Mouse (Mus musculus): ENCODE results near the gene Fah. TPM values are rescaled to one million over a fixed set of nuclear protein-coding genes. Genes with fewer than 3 reads are reported as not detected.

The Fah gene
- polyA plus RNA-seq, 1 experiment from 2014 or later = 5.3 TPM

DNA sequence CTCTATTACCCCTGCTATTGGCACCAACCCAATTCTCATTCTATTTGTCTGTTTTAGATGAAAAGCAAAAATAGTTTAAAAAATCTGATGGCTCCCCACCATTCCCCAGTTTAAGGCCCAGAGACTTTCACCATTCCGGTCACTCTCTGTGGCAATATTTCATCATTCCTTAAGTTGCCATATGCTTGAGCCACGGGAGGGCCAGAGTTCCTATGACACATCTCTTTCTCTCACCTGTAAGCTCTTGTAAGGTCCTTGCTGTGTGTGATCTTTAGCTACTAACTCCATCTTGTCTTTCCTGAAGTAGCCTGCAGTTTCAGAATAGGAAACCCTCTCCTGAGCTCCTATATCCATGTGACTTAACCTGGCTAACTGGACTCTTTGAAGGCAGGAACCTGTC, 12.4 kb upstream of the Fah start:
- H3K9me3 ChIP-seq = no peaks in the 10 kb centered on the region
- no peaks in the 10 kb centered on the region for H3K27me3 ChIP-seq
- no peak overlapping the region for H3K27ac ChIP-seq (replicated peaks)
- no peak for ATAC-seq (ENCODE audit: low FRiP score, low read depth)
- peaks cover 18% of the 10 kb centered on the region for H3K36me3 ChIP-seq
- H3K9ac ChIP-seq (replicated peaks) = no peak overlapping the region
- H3K4me3 ChIP-seq = no peak overlapping the region
- no peaks in the 10 kb centered on the region for H3K4me1 ChIP-seq
- 95% methylated on average over 2 of the region's 2 CpGs for WGBS
- no peak overlapping the region for H3K4me2 ChIP-seq (replicated peaks)

DNA sequence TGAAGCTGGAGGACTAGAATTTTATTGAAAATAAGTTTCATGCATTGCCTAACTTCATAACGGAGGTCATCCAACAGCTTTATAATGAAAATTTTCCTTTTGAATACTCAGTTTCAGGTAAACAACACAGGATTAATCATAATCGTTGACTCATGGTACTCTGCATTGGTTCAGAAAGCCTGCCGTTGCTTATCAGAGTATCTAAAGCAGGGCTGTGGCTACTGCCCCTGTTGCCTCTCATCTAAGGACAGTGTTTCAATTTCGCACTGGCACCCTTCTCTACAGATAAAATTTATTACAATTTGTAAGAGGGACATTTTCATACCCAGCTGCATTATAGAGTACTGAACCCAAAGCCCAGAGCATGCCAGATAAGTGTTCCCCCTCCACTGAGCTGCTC, 5.9 kb upstream of the Fah start:
- H3K36me3 ChIP-seq = peaks cover 12% of the 10 kb centered on the region; the same call in 1 of the 2 replicates
- H3K27ac ChIP-seq (replicated peaks) = no peak overlapping the region
- H3K9me3 ChIP-seq = no peaks in the 10 kb centered on the region
- H3K4me2 ChIP-seq (replicated peaks) = no peak overlapping the region
- no peak overlapping the region for H3K9ac ChIP-seq (replicated peaks)
- no peak overlapping the region for H3K4me3 ChIP-seq
- no peaks in the 10 kb centered on the region for H3K4me1 ChIP-seq
- WGBS = 88% methylated on average over 4 of the region's 4 CpGs
- ATAC-seq (ENCODE audit: low FRiP score, low read depth) = no peak
- H3K27me3 ChIP-seq = no peaks in the 10 kb centered on the region

DNA sequence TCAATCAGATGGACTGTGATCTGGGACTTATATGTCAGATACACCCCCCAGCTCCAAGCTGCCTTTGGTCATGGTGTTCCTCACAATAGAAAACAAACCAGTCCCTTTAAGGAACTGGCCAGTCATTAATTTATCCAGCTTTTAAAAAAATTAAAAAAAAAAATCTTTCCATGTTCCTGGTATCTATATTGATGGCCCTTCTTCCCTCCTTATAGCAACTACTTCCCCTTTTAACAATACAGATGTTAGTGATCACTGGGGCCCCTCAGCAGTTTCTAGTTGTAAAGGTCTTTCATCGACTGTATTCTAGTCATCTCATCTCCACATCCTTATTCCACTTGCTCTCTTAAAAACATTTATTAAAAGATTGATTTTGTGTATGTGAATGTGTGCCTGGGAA, 5.1 kb upstream of the Fah start:
- Histone ChIP-seq H3K4me1 (no peaks in the 10 kb centered on the region), H3K4me2 (replicated peaks) (no peak overlapping the region), H3K27ac (replicated peaks) (no peak overlapping the region), H3K9me3 (no peaks in the 10 kb centered on the region), H3K9ac (replicated peaks) (no peak overlapping the region), H3K36me3 (0 out of 2 replicates have a peak, but pooled peaks cover 6% of the 10 kb centered on the region), H3K4me3 (no peak overlapping the region), H3K27me3 (no peaks in the 10 kb centered on the region)
- 95% methylated on average over 1 of the region's 1 CpGs for WGBS
- ATAC-seq (ENCODE audit: low FRiP score, low read depth) = no peak

DNA sequence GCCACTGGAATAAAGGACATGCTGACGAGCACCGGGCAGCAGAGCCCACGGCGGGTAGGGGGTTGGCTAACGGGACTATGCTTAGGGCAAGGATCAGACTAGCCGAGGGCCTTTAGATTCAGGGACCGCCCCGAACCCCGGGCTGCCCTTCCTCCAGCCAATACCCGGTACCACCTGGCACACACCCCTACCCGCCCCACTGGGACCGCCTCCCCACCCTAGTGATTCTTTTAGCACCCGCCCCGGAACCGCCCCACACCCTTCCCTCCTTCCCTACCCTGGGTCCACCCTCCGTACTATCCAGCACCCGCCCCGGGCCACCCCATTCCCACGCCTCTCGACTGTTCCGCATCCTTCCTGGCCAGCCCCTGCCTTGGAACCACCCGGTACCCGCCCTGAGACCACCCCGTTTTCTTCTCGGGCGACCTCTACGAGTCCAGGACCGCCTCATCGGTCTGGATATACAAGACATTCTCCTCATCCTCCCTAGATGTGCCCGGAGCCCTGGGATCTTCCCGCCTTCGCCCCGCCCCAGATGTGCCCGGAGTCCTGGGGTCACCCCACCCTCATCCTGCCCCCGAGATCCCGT, 724 bp downstream of the Fah start:
- Histone ChIP-seq H3K9ac (replicated peaks) (peak overlapping the region; percentile 68), H3K27me3 (peaks cover 15% of the 10 kb centered on the region; the same call in 1 of the 2 replicates), H3K36me3 (no peaks in the 10 kb centered on the region), H3K9me3 (no peaks in the 10 kb centered on the region), H3K4me1 (peaks cover 14% of the 10 kb centered on the region; the same call in 1 of the 2 replicates), H3K27ac (replicated peaks) (no peak overlapping the region), H3K4me2 (replicated peaks) (peak overlapping the region; percentile 91), H3K4me3 (peak overlapping the region; percentile 57)
- ATAC-seq (ENCODE audit: low FRiP score, low read depth) = peak; percentile 83
- WGBS = 1% methylated on average over 36 of the region's 36 CpGs

DNA sequence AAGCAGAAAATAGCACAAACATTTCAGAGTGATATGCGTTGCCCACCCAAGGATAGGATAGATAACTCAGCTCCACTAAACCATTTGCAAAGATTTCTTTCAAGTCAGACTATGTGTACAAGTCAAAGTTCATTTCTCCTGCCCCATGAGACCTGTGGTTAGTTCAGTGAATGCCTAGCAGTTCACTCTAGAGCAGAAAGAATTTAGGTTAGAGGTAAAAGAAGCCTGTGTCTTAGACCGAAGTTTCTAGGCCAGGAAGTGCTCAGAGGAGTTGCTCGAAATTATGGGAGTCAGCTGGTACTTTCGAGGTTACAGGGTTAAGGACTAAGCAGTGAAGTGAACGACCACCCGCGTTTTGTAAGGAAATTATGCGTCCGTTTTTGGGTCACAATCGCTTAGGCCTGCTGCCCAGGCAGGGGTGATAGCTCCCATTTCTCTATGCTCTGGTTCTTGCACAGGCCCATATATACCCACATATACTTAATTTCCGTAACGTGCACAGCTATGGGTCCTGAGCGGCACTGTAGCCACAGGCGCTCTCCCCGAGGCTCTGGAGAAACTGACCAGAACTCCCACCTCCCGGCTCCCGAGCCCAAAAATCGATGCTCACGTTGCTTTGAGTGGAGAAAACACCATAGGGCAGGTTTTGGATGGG, 1.4 kb downstream of the Fah start:
- Histone ChIP-seq H3K27me3 (peaks cover 15% of the 10 kb centered on the region; the same call in 1 of the 2 replicates), H3K4me2 (replicated peaks) (peak overlapping the region; percentile 91), H3K4me1 (peaks cover 14% of the 10 kb centered on the region; the same call in 1 of the 2 replicates), H3K9ac (replicated peaks) (peak overlapping the region; percentile 68), H3K4me3 (peak overlapping the region; percentile 57), H3K9me3 (no peaks in the 10 kb centered on the region), H3K27ac (replicated peaks) (no peak overlapping the region), H3K36me3 (no peaks in the 10 kb centered on the region)
- peak; percentile 39; the same call in 1 of the 2 replicates for ATAC-seq (ENCODE audit: low FRiP score, low read depth)
- WGBS = 9% methylated on average over 19 of the region's 19 CpGs

DNA sequence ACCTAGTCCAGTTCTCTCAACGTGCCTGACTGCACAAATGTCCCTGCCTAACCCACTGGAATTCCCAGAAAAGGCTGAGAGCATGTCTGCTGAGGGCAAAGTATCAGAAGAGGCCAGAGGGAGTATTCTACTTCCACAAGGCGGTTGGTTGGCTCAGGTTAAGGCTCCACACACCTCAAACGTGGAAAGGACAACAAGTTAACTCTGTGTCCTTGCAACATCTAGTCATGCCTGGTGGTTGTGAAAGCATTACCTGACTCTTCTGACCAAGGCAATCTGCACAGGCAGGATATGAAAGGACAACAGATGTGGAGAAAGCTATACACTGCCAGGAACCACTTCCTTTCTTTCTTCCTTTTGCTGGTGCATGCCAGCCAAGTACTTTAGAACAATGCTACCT, 2.0 kb downstream of the Fah start:
- no peak overlapping the region for H3K9ac ChIP-seq (replicated peaks)
- H3K4me3 ChIP-seq = no peak overlapping the region
- no peak for ATAC-seq (ENCODE audit: low FRiP score, low read depth)
- peaks cover 14% of the 10 kb centered on the region; the same call in 1 of the 2 replicates for H3K4me1 ChIP-seq
- WGBS = 73% methylated on average over 3 of the region's 3 CpGs
- no peaks in the 10 kb centered on the region for H3K36me3 ChIP-seq
- H3K27me3 ChIP-seq = peaks cover 15% of the 10 kb centered on the region; the same call in 1 of the 2 replicates
- H3K9me3 ChIP-seq = no peaks in the 10 kb centered on the region
- no peak overlapping the region for H3K4me2 ChIP-seq (replicated peaks)
- H3K27ac ChIP-seq (replicated peaks) = no peak overlapping the region

DNA sequence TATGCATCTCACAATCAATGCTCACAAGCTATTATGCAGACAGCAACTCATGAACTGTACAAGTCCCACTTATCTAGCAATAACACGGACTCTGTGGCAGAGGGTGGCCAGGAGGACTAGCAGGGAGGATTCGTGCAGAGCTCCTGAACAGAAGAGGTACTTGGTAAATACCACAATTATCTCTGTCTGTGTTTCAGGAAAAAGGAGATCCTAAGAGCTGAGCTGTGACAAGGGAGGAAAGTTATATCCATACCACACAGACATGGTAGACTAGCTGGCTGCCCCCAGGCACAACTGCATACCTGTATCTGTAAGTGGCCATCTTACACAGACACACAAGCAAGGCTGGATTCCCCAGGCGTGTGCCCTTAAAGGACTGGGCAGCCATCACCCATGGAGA, 5.2 kb downstream of the Fah start:
- H3K9me3 ChIP-seq = no peaks in the 10 kb centered on the region
- H3K27me3 ChIP-seq = peaks cover 15% of the 10 kb centered on the region; the same call in 1 of the 2 replicates
- H3K27ac ChIP-seq (replicated peaks) = no peak overlapping the region
- WGBS = 91% methylated on average over 3 of the region's 3 CpGs
- no peaks in the 10 kb centered on the region for H3K36me3 ChIP-seq
- no peak for ATAC-seq (ENCODE audit: low FRiP score, low read depth)
- no peak overlapping the region for H3K4me2 ChIP-seq (replicated peaks)
- H3K4me1 ChIP-seq = peaks cover 12% of the 10 kb centered on the region; the same call in 1 of the 2 replicates
- H3K4me3 ChIP-seq = no peak overlapping the region
- no peak overlapping the region for H3K9ac ChIP-seq (replicated peaks)

DNA sequence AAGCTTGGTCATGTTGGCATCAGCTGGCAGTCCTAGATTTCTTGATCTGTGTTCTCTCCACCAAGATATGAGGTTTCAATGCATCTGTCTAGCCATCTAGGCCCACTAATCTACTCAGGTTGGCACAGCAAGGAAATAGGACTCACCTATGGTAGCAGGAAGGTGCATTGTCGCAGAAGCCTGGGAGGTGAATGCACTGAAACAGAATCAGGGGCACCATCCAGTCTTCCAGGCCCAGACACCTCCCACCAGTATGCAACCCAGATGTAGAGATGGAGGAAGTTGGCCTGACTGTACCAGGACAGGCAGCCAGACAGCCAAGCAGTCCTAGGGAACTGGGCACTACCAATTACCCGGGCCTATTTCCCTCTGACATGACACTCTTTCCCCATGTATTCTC, 5.9 kb downstream of the Fah start:
- 90% methylated on average over 2 of the region's 2 CpGs for WGBS
- Histone ChIP-seq H3K9me3 (no peaks in the 10 kb centered on the region), H3K4me3 (no peak overlapping the region), H3K4me1 (peaks cover 7% of the 10 kb centered on the region; the same call in 1 of the 2 replicates), H3K4me2 (replicated peaks) (no peak overlapping the region), H3K36me3 (no peaks in the 10 kb centered on the region), H3K9ac (replicated peaks) (no peak overlapping the region), H3K27ac (replicated peaks) (no peak overlapping the region), H3K27me3 (peaks cover 15% of the 10 kb centered on the region; the same call in 1 of the 2 replicates)
- no peak for ATAC-seq (ENCODE audit: low FRiP score, low read depth)

DNA sequence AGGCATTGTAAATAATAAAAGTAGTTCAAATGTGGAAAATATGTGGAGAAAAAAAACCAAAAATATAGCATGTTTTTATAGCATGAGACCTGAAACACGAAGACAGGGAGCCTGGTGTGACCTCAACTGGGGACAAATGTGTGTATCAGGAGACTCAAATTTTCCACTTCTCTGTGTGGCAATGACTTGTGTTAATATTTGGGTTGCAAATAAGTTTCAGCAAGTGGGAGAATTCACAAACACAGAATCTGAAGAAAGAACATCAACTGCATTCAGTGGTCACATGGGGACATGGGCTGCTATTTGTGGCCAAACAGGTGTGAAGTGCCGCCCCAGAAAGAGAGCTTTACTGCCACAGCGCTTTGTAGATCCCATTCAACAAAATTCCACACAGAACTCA, 9.9 kb downstream of the Fah start:
- Histone ChIP-seq H3K4me2 (replicated peaks) (no peak overlapping the region), H3K9ac (replicated peaks) (no peak overlapping the region), H3K27ac (replicated peaks) (no peak overlapping the region), H3K9me3 (no peaks in the 10 kb centered on the region), H3K4me3 (no peak overlapping the region), H3K27me3 (no peaks in the 10 kb centered on the region), H3K4me1 (no peaks in the 10 kb centered on the region), H3K36me3 (no peaks in the 10 kb centered on the region)
- WGBS = 84% methylated on average over 3 of the region's 3 CpGs
- no peak for ATAC-seq (ENCODE audit: low FRiP score, low read depth)

DNA sequence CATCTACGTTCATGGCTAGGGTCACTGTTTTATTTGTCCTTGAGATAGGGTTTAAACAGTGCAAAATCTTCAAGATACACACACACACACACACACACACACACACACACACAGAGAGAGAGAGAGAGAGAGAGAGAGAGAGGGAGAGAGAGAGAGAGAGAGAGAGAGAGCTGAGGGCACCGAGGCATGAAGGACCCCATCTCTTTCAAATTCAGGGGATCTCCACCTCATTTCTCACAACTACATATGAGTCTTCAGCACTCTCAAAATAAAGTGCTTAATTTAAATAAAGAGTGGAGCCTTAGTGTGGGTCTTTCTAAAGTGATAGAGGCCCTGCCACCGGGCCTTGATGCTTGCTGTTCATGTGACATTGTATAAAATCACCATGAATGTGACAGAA, 10.5 kb downstream of the Fah start:
- Histone ChIP-seq H3K36me3 (no peaks in the 10 kb centered on the region), H3K9me3 (no peaks in the 10 kb centered on the region), H3K4me3 (no peak overlapping the region), H3K27me3 (no peaks in the 10 kb centered on the region), H3K9ac (replicated peaks) (no peak overlapping the region), H3K27ac (replicated peaks) (no peak overlapping the region), H3K4me2 (replicated peaks) (no peak overlapping the region), H3K4me1 (no peaks in the 10 kb centered on the region)
- ATAC-seq (ENCODE audit: low FRiP score, low read depth) = no peak
- WGBS = 83% methylated on average over 3 of the region's 3 CpGs

DNA sequence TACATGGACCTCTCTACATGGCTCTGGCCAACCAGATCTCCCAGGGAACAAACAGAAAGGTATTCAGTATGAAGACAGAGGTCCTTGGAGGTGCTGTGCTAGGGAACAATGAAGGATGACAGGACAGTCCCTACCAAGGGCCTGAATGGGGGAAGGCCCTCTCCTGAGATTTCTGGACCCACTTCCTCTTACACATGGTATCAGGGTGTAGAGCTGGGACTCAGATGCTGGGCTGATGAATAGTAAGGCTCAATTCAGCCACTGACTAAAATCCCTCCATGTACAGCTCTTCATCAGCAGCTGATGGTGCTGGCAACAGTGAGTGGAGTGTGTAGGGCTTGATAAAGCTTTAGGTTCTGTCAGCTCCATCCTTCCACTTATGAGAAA, 11.6 kb downstream of the Fah start:
- H3K27me3 ChIP-seq = no peaks in the 10 kb centered on the region
- H3K9me3 ChIP-seq = no peaks in the 10 kb centered on the region
- no peaks in the 10 kb centered on the region for H3K4me1 ChIP-seq
- H3K4me2 ChIP-seq (replicated peaks) = no peak overlapping the region
- no peak overlapping the region for H3K27ac ChIP-seq (replicated peaks)
- H3K4me3 ChIP-seq = no peak overlapping the region
- no peaks in the 10 kb centered on the region for H3K36me3 ChIP-seq
- no peak overlapping the region for H3K9ac ChIP-seq (replicated peaks)
- ATAC-seq (ENCODE audit: low FRiP score, low read depth) = peak; percentile 13; the same call in 1 of the 2 replicates

DNA sequence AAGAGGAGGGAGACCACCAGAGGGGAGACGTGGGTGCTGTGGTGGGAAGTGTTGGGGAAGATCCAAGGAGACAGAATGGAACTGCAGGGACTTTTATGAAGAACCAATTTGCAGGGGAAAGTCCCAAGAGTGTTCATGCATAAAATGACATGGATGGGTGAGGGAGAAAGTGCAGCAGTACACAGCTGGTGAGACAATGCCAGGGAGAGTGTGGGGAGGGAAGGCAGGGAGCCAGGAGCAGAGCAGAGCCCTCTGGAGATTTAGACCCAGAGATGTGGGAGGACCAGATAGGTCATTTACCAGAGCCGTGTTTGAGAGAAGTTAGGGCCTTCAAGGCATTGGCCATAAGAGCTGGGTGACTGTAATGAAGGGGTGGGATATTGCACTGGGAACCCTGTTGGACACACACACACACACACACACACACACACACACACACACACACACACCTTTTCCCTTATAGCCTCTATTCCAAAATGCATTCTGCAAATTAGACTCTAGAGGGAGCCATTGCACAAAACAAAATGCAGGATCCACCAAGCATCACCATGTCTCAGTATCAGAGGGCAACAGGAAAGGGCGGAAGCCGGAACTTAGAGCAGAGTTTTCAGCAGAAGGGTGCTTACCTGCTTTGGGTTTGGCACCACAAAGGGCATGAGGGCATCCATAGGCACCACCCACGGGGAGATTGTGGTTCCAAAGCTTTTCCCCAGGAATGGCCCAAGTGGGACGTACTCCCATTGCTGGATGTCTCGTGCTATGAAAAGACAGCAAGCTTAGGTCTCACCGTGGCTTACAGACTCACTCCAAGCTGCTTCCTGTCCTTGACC, 12.2 kb downstream of the Fah start:
- H3K27ac ChIP-seq (replicated peaks) = no peak overlapping the region
- peak; percentile 78 for ATAC-seq (ENCODE audit: low FRiP score, low read depth)
- no peak overlapping the region for H3K9ac ChIP-seq (replicated peaks)
- no peak overlapping the region for H3K4me3 ChIP-seq
- no peaks in the 10 kb centered on the region for H3K36me3 ChIP-seq
- H3K4me1 ChIP-seq = no peaks in the 10 kb centered on the region
- 48% methylated on average over 8 of the region's 8 CpGs for WGBS
- no peaks in the 10 kb centered on the region for H3K27me3 ChIP-seq
- no peaks in the 10 kb centered on the region for H3K9me3 ChIP-seq
- no peak overlapping the region for H3K4me2 ChIP-seq (replicated peaks)
